Mouse (Mus musculus): ENCODE data around the gene Gm21987. TPM values are rescaled to one million over a fixed set of nuclear protein-coding genes. Genes with fewer than 3 reads are reported as not detected.
A peak's percentile ranks its signal among the peaks of the same experiment; 100 is the strongest.

Gm21987 gene
- polyA plus RNA-seq, 1 experiment from 2014 or later = not detected

- DNase-seq (ENCODE audit: low spot score) = no peak
Observed at GRCm38 (mm10) chr16:38370633-38371374, 24.0 kb downstream of the Gm21987 start.

- DNase-seq (ENCODE audit: low spot score) = no peak
Observed at GRCm38 (mm10) chr16:38371705-38372296, 25.0 kb downstream of the Gm21987 start.

- no peak for DNase-seq (ENCODE audit: low spot score)
Observed at GRCm38 (mm10) chr16:38372876-38373275, 26.0 kb downstream of the Gm21987 start.

- no peak for DNase-seq (ENCODE audit: low spot score)
Observed at GRCm38 (mm10) chr16:38373439-38373838, 26.6 kb downstream of the Gm21987 start.

- DNase-seq (ENCODE audit: low spot score) = no peak
Observed at GRCm38 (mm10) chr16:38373941-38374340, 27.1 kb downstream of the Gm21987 start.

GRCm38 (mm10) chr16:38374379-38375140 lies 27.7 kb downstream of the Gm21987 start:
- DNase-seq (ENCODE audit: low spot score) = no peak

- no peak for DNase-seq (ENCODE audit: low spot score)
Observed at GRCm38 (mm10) chr16:38375182-38375581, 28.3 kb downstream of the Gm21987 start.

GRCm38 (mm10) chr16:38376163-38376840 lies 29.5 kb downstream of the Gm21987 start:
- peak; percentile 62 for DNase-seq (ENCODE audit: low spot score)

GRCm38 (mm10) chr16:38376841-38377249 lies 30.0 kb downstream of the Gm21987 start:
- no peak for DNase-seq (ENCODE audit: low spot score)

- no peak for DNase-seq (ENCODE audit: low spot score)
Observed at GRCm38 (mm10) chr16:38377546-38377945, 30.7 kb downstream of the Gm21987 start.

- no peak for DNase-seq (ENCODE audit: low spot score)
Observed at GRCm38 (mm10) chr16:38378591-38378990, 31.8 kb downstream of the Gm21987 start.

- no peak for DNase-seq (ENCODE audit: low spot score)
Observed at GRCm38 (mm10) chr16:38379088-38379487, 32.2 kb downstream of the Gm21987 start.

GRCm38 (mm10) chr16:38379493-38379892 lies 32.7 kb downstream of the Gm21987 start:
- no peak for DNase-seq (ENCODE audit: low spot score)

- DNase-seq (ENCODE audit: low spot score) = no peak
Observed at GRCm38 (mm10) chr16:38379926-38380325, 33.1 kb downstream of the Gm21987 start.

- DNase-seq (ENCODE audit: low spot score) = no peak
Observed at GRCm38 (mm10) chr16:38383683-38384082, 36.8 kb downstream of the Gm21987 start.

GRCm38 (mm10) chr16:38385184-38385634 lies 38.4 kb downstream of the Gm21987 start:
- no peak for DNase-seq (ENCODE audit: low spot score)

- DNase-seq (ENCODE audit: low spot score) = no peak
Observed at GRCm38 (mm10) chr16:38385700-38386099, 38.9 kb downstream of the Gm21987 start.

- no peak for DNase-seq (ENCODE audit: low spot score)
Observed at GRCm38 (mm10) chr16:38387389-38387788, 40.5 kb downstream of the Gm21987 start.

GRCm38 (mm10) chr16:38388757-38389156 lies 41.9 kb downstream of the Gm21987 start:
- no peak for DNase-seq (ENCODE audit: low spot score)

- DNase-seq (ENCODE audit: low spot score) = no peak
Observed at GRCm38 (mm10) chr16:38389284-38389893, 42.5 kb downstream of the Gm21987 start.

- no peak for DNase-seq (ENCODE audit: low spot score)
Observed at GRCm38 (mm10) chr16:38390322-38390721, 43.5 kb downstream of the Gm21987 start.

Measured in thymus, postnatal 0 days (tissue).